Mouse (Mus musculus) left cerebral cortex, postnatal 4 days (tissue): ENCODE data around the gene Gjb6. TPM values are rescaled to one million over a fixed set of nuclear protein-coding genes. Genes with fewer than 3 reads are reported as not detected.

Experiments used
- DNase-seq: peaks from one replicate; pipeline ENCODE4 v3.0.0-alpha.2; 2022
- intact Hi-C: fragments of 180-260 bp; cut with DNase I; formaldehyde crosslinking; loops from one replicate; pipeline ENCODE4 v1.15.1; 2025
- total RNA-seq, 2 experiments: library from RNA; stranded (reverse); gene quantifications; 2 replicates each; pipeline ENCODE4 v1.2.3; 2021

The Gjb6 gene
- 10 to 100 TPM; 11.3 to 12.0 TPM for total RNA-seq

DNA sequence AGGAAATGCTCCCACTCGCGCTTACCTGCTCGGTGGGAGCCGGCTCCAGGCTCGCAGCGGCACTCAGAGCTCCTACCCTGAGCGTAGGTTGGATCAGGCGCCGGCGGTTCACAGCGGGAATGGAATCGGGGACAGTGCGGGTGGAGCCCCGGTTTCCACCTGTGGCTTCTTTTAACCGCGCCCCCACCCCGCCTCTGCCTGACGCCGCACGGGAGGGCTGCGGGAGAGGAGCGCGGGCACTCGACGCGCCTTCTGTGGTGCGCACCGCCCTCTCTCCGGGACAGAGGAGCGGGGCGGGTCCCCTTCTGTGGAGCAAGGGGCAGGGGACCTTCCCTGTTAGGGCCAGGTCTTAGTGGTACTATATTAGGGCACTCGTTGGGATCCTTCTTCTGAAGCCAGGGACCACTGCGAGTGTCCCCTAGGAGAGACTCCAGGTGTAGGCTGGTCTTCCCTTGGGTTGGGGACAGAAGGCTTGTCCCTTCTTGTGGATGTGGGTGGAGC, at the start of gene Gjb6:
TSS of gene Gjb6 (minus strand) at position 451 of the 501 bp plus-strand sequence.
- DNase-seq, result no peak
- intact Hi-C loops, result no loop called here

DNA sequence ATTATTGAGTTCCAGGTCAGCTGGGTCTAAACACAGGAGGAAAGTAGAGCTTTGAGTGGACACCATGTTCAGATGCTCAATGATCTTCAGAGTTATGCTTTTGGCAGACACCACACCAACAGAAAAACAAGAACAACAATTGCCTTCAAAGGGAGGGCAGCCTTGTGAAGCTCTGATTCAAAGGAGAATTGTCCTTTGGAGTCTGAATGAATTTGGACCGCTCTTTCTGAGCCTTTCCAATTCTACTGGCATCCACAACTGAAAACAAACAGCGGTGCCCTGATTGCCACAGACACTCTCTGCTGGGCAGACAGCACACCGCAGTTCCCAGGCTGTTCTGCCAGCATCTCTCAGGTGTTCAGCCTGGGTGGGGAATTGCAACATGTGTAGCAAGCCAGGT, 32.1 kb upstream of the Gjb6 start:
- intact Hi-C loops, result loop anchor here (10.0 kb wide), 1 partner anchor 59 kb away; no protein-coding TSS in a partner anchor
- DNase-seq, result no peak

DNA sequence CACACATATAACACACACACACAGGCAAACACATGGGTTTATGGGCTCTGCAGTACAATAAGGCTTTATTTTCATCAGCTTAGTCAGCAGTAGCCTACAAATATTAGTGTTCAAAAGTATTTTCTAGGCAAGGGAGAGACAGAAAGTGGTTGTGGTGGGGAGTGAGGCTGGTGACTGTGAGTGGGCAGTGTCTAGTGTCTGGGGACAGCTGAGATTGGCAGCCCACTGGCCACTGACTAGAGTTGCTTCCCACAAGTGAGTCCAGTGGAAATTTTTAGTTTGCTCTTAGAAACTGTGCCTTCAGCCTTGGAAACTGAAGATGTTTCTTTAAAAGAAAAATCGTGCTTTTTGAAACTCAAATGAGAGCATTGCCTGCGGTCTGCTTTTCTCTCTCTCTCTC, 28.4 kb upstream of the Gjb6 start:
- no peak for DNase-seq
- intact Hi-C loops, result loop anchor here (10.0 kb wide), 1 partner anchor 63 kb away; no protein-coding TSS in a partner anchor

DNA sequence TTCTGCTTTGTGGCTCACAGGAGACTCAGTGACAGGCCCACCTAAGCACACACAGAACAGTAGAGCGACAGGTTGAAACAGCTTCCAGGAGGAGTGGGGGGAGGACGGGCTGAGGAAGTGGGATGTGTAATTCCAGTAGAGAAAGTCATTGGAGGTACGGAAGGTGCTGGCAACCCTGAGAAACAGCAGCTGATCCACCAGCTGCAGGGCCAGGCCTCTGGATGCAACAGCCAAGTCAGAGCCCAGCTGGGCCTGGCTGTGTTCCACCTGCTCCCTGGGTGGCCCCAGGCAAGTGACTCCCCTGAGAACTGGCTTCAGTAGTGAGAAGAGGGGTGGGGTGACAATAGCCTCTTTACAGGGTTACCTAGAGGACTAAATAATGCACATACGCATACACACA, 27.8 kb upstream of the Gjb6 start:
- intact Hi-C loops, result loop anchor here (10.0 kb wide), 1 partner anchor 64 kb away; no protein-coding TSS in a partner anchor
- peak; percentile 53 for DNase-seq

DNA sequence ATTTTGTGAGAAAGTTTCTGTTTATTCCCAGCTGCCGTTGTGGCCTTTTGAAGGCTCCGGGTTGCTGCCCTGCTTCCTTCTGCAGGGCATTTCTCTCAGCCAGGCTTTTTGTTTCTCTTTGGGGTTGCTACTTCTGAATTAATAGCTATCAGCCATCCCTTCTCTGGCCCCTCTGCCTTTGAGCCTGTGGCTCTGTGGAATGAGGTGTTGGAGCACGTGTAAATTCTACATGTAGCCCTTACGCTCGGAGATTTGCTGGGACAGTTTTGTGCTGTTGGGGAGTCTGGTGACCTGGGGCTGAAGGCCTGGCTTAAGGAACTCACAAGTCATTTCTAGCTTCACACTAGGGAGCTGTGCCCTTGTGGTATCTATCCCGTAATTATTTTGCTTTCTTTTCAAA, 21.5 kb upstream of the Gjb6 start:
- no peak for DNase-seq

DNA sequence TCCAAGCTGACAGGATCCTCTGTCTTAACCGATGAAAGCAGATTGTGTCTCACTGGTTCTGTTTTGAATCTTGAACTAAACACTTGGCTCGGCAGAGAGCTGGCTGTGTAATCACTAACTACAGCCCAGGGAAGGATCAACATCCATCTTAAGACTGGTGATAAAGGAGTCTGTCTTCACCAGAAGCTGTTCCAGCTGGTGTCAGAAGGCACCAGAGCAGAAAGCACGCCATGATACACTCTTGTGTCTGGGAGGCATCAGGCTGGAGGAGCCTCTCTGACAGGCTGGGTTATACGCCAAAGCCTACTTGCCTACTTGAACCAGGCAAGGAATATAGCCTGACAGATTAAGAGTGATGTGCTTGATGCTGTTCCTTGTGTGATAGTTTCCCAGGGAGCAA, 12.3 kb upstream of the Gjb6 start:
- intact Hi-C loops, result no loop called here
- no peak for DNase-seq

More for the DNA sequence above, 21.5 kb upstream of the Gjb6 start:
- intact Hi-C loops, result no loop called here

DNA sequence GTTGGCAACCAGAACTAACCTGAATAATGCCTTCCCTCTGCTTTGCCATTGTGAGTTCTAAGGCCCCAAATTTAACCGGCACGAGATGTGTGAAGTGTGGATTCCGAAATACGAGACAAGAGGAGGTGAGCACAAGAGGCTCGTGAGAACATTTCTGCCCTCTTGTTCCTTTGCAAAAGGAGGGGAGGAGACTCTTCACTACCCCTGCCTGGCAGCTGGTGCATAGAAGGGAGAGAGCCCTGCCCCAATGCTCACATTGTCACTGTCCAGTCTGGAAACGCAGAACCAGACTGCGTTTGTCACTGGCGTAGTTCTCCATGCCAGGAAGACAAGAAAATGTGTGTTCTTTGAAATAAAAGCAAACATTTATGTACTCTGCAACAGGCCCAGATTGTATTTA, 1.9 kb upstream of the Gjb6 start:
- intact Hi-C loops, result no loop called here
- DNase-seq, result no peak

DNA sequence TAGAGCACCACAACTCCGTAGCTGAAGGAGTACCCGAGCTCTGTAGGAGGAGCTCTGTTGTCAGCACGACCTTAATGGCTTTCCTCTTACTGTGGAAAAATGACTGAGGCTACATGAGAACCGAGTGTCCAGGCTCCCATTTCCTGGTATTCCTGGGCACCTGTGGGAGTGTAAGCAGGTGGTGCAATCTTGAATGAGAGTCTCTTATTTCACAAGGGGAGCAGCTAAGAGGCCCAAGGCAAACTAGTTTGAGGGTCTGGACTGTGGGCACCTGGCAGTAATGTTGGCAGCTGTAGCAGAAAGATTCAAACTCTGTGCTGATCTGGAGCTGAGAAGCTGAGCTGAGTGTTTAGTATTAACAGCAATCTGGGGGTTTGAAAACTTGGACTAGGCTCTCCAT, 6.0 kb downstream of the Gjb6 start:
- DNase-seq, result no peak
- intact Hi-C loops, result no loop called here

DNA sequence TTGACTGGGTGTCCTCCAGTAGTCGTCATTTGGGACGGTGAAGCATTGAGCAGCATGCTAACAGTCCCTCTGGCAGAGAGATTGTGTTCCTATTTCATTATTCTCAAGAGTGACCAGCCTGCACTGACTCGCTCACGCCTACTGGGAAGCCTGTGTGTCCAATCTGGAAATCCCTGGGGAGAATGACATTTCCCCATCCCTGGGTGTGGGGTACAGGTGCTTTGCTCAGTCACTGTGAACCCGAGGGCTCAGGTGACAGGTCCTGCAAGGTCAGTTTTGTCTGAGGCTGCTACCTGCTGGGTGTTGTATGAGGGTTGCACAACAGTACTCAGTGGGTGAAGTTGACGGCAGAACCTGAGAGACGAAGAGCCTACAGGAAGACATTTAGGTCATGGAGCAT, 11.1 kb downstream of the Gjb6 start:
- DNase-seq, result no peak
- intact Hi-C loops, result no loop called here

DNA sequence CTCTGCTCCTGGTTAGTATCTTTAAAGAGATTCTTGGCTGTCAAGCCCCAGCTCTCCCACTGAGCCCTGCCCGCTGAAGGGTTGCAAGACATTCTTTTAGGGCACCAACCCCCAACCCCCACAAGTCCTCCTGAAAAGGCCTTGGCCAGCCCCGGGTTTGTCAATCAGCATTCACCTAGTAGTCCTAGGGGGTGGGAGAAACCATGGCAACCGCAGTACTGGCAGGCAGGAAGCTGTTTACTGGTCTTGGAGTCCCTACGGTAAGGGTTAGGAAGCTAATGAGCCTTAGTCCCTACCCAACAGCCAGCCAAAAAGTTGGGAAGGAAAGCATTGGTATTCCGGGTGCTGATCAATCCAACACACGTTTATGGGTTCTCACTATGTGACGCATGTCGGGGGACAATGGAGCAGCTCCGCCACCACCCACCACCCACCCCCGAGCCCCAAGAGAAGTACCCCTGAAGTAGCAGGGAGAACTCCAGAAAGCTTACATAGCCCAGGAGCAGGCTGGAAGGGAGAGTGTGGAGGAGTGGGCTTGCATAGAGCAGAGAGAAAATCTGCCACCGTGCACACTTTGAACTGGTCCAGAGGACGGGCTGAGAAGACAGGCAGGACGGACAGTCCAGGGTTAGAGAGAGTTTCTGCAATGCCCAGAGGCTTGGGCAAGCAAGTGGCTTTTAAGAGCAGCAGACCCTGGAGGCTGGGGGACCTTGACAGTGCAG, 17.4 kb downstream of the Gjb6 start, which contains the start of gene Gm4491:
TSS of gene Gm4491 (minus strand) at position 61 of the 722 bp plus-strand sequence.
- intact Hi-C loops, result no loop called here
- DNase-seq, result peak; percentile 48

DNA sequence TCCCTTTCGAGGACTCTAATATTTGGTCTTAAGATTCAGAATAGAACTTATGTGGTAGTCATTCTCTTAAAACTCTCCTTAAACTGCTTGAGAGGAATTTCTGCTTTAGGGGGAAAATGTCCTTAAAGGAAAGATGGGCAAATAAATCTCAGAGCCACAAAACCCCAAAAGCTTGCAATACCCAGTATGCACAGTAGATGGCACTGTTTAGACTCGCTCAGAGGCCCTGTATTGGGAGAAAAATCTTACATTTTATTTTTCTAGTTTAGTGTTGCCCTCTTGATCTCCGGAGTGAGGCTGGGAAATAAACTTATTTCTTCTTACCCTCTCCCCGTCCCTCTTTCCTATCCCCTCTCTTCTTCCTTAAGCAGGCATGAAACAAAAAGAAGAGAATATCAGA, 24.2 kb downstream of the Gjb6 start:
- intact Hi-C loops, result loop anchor here (5.0 to 10.0 kb wide), 2 partner anchors 253 to 296 kb away; no protein-coding TSS in a partner anchor
- DNase-seq, result no peak

DNA sequence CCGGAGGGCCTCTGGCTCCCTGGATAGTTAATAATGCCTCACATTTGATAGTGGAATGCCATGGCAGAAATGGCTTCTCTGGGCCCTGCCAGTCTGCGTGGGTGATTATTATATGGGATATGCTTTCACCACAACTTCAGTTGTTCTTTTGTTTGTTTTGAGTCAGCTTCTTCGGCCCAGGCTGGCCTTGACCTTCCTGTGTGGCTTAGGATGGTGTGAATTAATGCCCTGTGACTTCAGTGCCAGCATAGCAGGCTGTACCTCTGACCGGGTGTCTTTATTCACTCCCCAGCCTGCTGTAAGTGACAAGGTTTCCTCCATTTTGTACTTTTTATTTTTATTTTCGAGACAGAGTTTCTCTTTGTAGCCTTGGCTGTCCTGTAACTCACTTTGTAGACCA, 25.5 kb downstream of the Gjb6 start:
- DNase-seq, result no peak
- intact Hi-C loops, result loop anchor here (5.0 to 10.0 kb wide), 2 partner anchors 254 to 297 kb away; no protein-coding TSS in a partner anchor

DNA sequence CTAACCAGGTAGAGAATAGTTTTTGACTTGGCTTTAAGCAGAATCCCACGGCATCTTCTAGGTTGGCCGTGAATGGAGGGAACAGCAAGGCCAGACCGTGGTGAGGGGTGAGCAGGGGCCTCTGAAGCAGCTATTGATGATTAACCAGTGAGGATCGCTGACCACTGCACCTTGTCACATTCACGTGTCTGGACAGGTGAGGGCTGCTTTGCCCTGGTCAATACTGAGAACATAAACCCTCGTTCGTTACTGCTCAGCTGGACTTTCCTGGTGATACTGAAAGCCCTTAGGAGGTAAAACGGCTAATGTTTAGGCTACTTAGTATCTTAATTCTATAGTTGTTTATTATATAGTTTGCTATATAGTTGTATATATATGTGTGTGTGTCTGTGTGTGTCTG, 26.3 kb downstream of the Gjb6 start:
- no peak for DNase-seq
- intact Hi-C loops, result loop anchor here (5.0 to 10.0 kb wide), 2 partner anchors 255 to 298 kb away; no protein-coding TSS in a partner anchor

DNA sequence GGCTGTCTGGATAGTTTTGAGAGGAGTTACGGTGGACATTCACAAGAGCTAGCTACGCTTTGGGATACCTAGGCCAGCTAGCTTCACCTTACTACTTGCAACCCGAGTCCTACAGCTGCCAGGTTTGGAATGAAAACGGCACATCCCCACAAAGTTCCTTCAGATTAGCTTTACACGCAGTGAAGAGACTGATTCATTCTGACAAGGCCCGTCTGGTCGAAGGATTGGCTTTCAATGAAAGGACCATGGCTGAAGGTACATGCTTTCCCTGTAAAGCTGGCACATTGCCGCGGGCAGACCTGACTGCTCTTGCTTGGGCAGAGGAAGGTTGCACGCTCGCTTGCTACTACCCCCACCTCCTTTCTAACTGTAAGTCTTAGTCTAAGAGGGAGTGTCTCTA, 27.7 kb downstream of the Gjb6 start:
- no peak for DNase-seq
- intact Hi-C loops, result loop anchor here (5.0 to 10.0 kb wide), 2 partner anchors 257 to 299 kb away; no protein-coding TSS in a partner anchor

DNA sequence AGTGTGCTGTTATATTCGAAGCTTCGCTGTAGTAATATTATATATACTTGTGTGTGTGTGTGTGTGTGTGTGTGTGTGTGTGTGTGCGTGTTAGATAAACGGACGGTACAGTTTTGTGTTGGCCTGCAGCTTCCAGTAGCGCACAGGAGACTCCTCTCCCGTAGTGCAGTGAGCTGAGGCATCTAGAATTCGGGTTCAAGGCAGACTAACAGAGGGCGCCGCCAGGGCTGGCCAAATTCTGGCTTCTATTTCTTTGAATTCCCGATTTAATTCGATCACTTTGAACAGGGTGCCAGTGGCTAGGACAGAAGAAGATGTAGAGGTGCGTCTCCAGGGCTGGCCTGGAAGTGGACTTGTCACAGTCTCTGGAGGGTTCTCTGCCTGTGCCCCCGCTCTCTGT, 28.3 kb downstream of the Gjb6 start:
- intact Hi-C loops, result loop anchor here (5.0 to 10.0 kb wide), 2 partner anchors 257 to 300 kb away; no protein-coding TSS in a partner anchor
- no peak for DNase-seq

DNA sequence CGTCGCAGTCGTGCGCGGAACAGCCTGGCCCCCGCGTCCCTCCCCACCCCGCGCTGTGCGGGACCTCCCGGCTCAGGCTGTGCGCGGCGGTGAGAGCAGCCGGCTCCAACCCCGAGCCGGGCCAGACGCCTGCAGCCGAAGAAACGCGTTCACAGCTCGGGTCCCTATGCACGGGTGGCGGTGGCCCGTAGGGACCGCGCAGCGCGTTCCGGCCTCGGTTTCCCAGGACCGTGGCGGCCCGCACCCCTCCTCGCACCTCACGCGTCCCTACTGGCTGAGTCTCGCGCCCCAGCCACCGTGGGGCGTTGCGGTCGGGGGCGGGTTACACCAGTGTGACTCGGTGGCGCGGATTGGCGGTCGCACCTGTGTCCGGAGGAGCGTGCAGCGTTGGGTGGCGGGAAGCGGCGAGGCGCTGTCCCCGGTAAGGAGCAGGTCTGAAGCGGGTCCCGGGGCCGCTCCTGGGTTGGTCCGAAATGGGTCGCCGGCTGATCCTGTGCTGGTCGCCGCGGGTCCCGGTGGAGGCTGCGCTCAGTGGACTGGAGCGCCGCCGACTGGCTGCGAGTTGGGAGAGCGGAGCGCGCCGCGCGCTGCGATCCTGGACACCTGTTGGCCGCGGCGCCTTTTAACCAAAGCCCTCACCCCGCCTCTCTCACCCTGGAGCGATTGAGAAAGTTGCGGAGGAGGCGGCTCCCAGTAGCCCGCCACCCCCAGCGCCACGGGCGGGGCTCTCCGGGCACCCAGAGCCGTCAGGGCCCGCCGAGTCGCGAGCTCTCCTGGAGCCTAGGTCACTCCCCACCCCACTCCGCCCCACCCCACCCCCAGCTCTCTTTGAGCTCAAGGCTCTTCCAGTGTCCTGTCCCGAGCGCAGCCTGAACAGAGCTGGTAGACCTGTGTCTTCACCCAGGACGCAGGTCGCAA, 29.0 kb downstream of the Gjb6 start, which contains the start of gene Gjb2:
TSS of gene Gjb2 (minus strand) at position 597 of the 918 bp plus-strand sequence.
- peak; percentile 16 for DNase-seq
- intact Hi-C loops, result loop anchor here (5.0 to 10.0 kb wide), 2 partner anchors 258 to 300 kb away; no protein-coding TSS in a partner anchor

DNA sequence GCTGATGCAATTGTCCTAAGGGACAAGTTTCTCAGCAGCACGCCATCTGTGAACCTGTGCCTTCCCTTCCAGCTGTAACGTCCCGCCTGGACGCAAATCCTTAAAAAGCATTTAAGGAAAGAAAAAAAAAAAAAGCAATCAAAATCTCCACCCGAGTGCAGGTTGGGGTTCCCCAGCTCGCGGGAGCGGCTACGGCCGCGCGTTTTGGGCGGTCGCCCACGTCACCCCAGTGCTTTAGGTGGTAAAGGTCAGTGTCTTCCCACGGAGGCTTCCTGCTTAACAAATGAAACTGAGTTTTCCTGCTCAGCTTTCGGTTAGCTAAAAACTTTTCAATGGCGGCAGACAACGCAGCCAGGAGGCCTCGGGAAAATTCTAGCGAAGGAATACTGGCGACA, 29.7 kb downstream of the Gjb6 start:
- DNase-seq, result no peak
- intact Hi-C loops, result loop anchor here (10.0 kb wide), 1 partner anchor 301 kb away; no protein-coding TSS in a partner anchor

DNA sequence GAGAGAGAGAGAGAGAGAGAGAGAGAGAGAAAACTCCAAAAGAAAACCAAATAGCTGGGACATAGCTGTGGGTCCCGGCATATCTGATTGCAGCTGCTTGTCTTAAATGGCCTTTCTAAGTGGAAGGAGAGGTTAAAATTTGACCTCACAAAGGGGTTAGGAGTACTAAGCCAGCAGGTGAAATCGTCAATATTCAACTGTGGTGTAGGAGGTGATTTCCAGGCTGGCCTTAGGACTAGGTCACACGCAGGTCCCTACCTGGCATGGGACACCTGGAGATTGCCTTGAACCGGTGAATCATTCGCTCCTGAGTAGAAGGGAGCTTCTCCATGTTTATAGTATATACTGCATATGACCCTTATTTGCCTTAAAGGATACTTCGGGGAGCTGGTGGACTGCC, 30.3 kb downstream of the Gjb6 start:
- intact Hi-C loops, result loop anchor here (10.0 kb wide), 1 partner anchor 302 kb away; no protein-coding TSS in a partner anchor
- DNase-seq, result no peak

DNA sequence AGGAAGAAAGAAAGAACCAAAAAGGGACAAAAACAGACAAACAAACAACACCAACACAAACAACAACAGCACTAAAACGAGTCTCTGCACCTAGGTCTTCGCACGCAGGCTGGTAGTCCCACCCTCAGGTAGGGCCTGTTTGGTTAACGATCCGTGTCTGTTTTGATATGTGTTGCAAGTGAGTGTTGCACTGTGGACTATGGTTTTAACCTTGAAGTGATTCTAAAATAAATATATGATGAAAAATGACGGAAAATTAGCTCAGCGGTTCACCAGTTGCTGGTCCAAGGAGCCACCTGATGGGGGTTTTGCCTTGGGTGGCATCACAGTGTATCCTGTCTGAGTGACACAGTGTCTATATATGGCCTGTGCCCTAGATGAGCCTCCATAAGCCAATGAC, 31.8 kb downstream of the Gjb6 start:
- DNase-seq, result no peak
- intact Hi-C loops, result loop anchor here (10.0 kb wide), 1 partner anchor 303 kb away; no protein-coding TSS in a partner anchor

DNA sequence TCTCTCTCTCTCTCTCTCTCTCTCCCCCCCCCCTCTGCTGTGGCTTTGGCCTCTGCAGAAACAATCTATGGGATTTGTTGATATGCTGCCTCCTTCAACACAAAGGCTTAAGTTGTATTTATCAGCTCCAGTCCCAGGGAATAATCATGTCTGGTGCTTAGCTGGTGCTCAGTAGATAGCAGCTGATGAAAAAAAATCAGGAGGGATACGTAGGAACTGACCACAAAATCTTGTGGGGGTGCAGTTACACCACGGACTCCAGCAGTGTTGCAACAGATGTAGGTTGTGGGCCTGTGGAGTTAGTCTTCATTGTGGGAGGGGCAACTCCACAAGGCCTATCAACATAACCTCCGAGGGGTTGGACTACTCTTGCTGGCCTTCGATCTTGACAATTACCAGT, 37.6 kb downstream of the Gjb6 start:
- intact Hi-C loops, result no loop called here
- DNase-seq, result no peak

DNA sequence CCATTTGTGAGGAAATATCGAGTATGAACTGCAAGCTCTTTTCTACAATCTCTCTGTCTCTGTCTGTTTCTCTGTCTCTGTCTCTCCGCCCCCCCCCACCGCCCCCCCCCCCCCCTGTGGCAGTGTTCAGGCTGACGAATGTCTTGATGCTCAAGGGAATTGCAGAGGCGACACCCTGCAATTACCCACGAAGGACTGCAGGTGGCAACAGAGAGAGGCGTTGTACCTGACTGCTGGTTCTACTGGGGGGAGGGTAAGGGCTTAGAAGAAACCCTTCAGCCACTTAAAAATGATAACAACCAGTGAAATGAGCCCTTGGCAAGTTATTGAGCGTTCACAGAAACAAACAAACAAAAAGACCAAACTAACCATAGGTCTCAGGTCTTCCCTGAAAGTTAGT, 40.4 kb downstream of the Gjb6 start:
- DNase-seq, result peak; percentile 25
- intact Hi-C loops, result no loop called here
